Mouse (Mus musculus): ENCODE data around the gene Rdh11. TPM values are rescaled to one million over a fixed set of nuclear protein-coding genes. Genes with fewer than 3 reads are reported as not detected.

Rdh11 gene
- polyA plus RNA-seq, 1 experiment from 2014 or later = 16.1 TPM

DNA sequence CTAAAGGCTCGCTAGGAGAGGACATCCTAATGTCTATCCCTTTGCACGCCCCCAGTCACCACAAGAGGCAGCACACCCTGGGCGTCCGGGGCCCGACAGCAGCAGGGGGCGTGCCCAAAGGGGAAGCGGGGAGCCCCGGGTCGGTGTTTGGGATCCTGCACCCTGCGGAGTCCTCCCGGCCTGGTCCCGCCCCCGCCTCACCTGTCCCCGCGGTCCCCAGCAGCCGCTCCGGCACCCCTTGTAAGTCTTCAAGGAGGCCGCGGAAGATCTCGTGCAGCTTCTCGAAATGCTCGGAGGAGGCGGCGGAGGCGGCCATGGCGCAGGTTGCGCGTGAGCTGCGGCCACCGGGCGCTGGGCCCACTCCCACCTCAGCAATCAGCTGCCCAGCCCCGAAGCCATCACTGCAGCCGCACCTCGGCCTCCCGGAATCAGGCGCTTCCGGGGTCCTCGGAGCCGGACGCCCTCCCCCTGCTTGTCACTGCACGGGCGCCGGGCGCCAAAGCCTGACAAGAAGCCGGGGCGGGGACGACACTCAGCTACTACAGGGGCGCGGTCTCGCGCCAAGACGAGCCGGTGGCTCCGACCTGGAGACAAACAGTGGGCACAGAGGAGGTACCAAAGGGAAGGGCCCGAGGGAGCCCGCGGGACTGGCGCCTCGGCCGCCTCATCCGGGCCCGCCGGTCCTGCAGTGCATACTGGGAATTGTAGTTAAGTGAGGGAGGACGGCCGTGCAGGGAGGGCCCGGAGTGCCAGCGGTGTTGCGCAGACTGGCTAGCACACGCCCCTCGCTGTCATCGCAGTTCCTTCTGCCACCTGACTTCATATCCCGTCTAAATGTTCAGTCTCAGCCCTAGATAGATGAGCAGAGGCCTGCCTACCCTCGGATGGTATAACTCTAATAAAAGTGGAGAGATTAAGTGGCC is 19.8 kb downstream of the Rdh11 start, which contains the start of gene Vti1b:
Gene Vti1b, minus strand, starts transcription at position 649 of the 923 bp plus-strand sequence.
- Histone ChIP-seq H3K4me3 (ENCODE audit: inconsistent target) (peak within 1 kb of the TSS; percentile 60), H3K79me2 (ENCODE audit: inconsistent target) (peaks cover 48% of the 10 kb centered on the region), H3K27ac (peak within 1 kb of the TSS; percentile 69), H3K36me3 (ENCODE audit: inconsistent target) (0 out of 2 replicates have a peak, but pooled peaks cover 8% of the 10 kb centered on the region)
- WGBS (ENCODE audit: missing documents) = under 1% methylated on average over 72 of the region's 73 CpGs

GRCm38 (mm10) chr12:79171269-79171995 is 20.7 kb downstream of the Rdh11 start:
- 37% methylated on average over 11 of the region's 12 CpGs for WGBS (ENCODE audit: missing documents)
- peaks cover 11% of the 10 kb centered on the region; the same call in 1 of the 2 replicates for H3K36me3 ChIP-seq (ENCODE audit: inconsistent target)
- H3K4me3 ChIP-seq (ENCODE audit: inconsistent target) = peak overlapping the region; percentile 60
- peak overlapping the region; percentile 69; the same call in 1 of the 2 replicates for H3K27ac ChIP-seq
- H3K79me2 ChIP-seq (ENCODE audit: inconsistent target) = peaks cover 57% of the 10 kb centered on the region

DNA sequence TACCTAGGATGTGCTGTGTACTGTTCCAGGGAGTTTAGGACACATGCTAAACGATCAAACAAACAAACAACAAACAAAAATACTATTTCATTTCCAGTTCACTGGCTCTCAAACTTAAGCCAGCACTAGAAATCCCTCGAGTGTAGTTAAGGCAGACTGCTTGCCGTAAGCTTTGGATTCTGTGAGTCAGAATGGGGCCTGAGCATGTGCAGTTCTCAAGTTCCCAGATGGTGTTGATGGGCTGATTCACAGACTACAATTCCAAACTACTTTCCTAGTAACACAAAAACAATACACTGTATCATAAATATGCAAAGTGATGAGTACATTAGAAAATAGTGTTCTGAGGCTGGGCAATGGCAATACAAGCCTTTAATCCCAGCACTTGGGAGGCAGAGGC is 21.7 kb downstream of the Rdh11 start:
- Histone ChIP-seq H3K4me3 (ENCODE audit: inconsistent target) (no peak overlapping the region), H3K27ac (no peak overlapping the region), H3K36me3 (ENCODE audit: inconsistent target) (peaks cover 19% of the 10 kb centered on the region), H3K79me2 (ENCODE audit: inconsistent target) (peaks cover 67% of the 10 kb centered on the region)
- WGBS (ENCODE audit: missing documents) = 88% methylated on average over 3 of the region's 3 CpGs

DNA sequence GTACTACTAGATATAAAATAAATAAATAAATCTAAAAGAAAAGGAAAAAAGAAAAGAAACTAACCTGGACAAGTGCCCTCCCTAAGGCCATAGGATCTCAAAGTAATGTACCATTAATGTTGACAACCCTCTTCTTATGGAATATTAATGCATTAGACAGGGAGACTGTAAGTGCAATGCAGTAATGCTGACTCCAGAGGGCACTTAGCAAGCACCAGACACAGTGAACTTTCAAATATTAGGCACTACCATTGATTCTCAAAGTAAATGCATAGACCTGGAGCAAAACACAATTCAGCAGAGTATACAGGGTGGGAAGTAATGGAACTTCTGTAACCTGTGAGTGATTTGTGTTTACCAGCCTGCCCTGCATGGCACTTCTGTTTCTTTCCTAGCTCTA is 22.9 kb downstream of the Rdh11 start:
- Histone ChIP-seq H3K27ac (no peak overlapping the region), H3K79me2 (ENCODE audit: inconsistent target) (peaks cover 74% of the 10 kb centered on the region), H3K4me3 (ENCODE audit: inconsistent target) (no peak overlapping the region), H3K36me3 (ENCODE audit: inconsistent target) (peaks cover 32% of the 10 kb centered on the region)

GRCm38 (mm10) chr12:79162876-79163275 is 29.2 kb downstream of the Rdh11 start:
- 96% methylated on average over 3 of the region's 3 CpGs for WGBS (ENCODE audit: missing documents)
- peaks cover 32% of the 10 kb centered on the region for H3K79me2 ChIP-seq (ENCODE audit: inconsistent target)
- H3K27ac ChIP-seq = no peak overlapping the region
- peaks cover 91% of the 10 kb centered on the region for H3K36me3 ChIP-seq (ENCODE audit: inconsistent target)
- H3K4me3 ChIP-seq (ENCODE audit: inconsistent target) = no peak overlapping the region

- Histone ChIP-seq H3K27ac (no peak overlapping the region), H3K79me2 (ENCODE audit: inconsistent target) (no peaks in the 10 kb centered on the region), H3K36me3 (ENCODE audit: inconsistent target) (peaks cover 6% of the 10 kb centered on the region; the same call in 1 of the 2 replicates), H3K4me3 (ENCODE audit: inconsistent target) (no peak overlapping the region)
- 97% methylated on average over 6 of the region's 6 CpGs for WGBS (ENCODE audit: missing documents)
These were observed 42.4 kb downstream of the Rdh11 start for GRCm38 (mm10) chr12:79149653-79150052.

- peak overlapping the region; percentile 54 for H3K27ac ChIP-seq
- H3K36me3 ChIP-seq (ENCODE audit: inconsistent target) = no peaks in the 10 kb centered on the region
- H3K79me2 ChIP-seq (ENCODE audit: inconsistent target) = no peaks in the 10 kb centered on the region
- no peak overlapping the region for H3K4me3 ChIP-seq (ENCODE audit: inconsistent target)
These were observed 50.7 kb downstream of the Rdh11 start for GRCm38 (mm10) chr12:79141384-79141783.

DNA sequence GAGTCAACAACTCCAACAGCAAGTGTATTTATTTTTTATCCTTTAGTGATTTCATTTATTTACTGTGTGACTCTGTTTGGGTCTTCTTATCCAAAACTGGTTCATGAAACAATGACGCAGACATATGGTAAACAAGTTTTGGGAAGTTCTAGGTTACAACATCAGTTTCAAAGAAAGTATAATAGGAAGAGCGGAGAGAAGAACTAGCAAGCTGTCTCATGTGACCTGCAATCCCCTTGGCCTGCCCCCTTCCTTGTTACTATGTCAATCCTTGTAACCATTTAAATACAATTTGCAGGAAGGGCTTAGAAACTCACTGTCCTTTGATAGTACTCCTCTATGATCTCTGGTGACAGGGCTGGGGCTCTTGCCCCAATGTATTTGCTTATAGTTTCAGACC is 51.3 kb downstream of the Rdh11 start:
- Histone ChIP-seq H3K27ac (peak overlapping the region; percentile 54), H3K79me2 (ENCODE audit: inconsistent target) (no peaks in the 10 kb centered on the region), H3K4me3 (ENCODE audit: inconsistent target) (no peak overlapping the region), H3K36me3 (ENCODE audit: inconsistent target) (no peaks in the 10 kb centered on the region)
- 16% methylated on average over 2 of the region's 2 CpGs for WGBS (ENCODE audit: missing documents)

DNA sequence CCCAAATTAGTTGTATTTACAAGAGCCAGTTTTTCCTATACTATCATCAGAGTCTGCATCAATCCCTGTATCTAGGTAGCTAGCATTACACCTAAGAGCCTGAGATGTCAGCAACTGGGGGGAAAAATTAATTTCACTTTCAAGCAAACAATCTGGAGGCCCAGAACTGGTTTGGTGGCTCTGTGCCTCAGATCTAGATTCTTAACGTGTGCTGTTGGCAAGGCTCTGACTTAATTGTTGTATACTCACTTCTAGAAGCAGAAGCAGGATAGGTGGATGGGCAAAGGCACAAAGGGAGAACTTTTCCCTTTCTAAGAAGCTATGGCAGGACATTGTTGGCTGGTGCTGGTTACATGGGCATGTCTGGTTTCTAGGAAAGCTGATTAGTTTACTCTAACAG is 52.7 kb downstream of the Rdh11 start:
- H3K36me3 ChIP-seq (ENCODE audit: inconsistent target) = no peaks in the 10 kb centered on the region
- 78% methylated on average over 1 of the region's 1 CpGs for WGBS (ENCODE audit: missing documents)
- H3K79me2 ChIP-seq (ENCODE audit: inconsistent target) = no peaks in the 10 kb centered on the region
- H3K27ac ChIP-seq = no peak overlapping the region
- H3K4me3 ChIP-seq (ENCODE audit: inconsistent target) = no peak overlapping the region

DNA sequence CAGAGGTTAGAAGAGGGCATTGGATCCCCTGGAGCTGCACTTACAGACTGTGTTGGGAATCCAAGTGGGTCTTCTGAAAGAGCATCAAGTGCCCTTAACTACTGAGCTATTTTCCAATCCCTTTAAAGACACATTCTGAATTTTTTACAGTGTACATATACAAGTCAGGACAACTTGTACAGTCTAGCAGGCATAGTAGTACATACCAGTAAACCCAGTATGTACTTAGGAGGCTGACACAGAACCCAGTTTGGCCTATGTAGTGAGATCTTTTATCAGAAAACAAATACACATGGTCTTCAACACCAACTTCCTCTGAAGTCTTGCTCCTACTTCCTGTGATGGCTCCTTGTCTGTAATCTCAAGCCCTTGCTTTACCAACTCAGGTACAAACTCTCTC is 53.1 kb downstream of the Rdh11 start:
- H3K4me3 ChIP-seq (ENCODE audit: inconsistent target) = no peak overlapping the region
- H3K36me3 ChIP-seq (ENCODE audit: inconsistent target) = no peaks in the 10 kb centered on the region
- no peak overlapping the region for H3K27ac ChIP-seq
- H3K79me2 ChIP-seq (ENCODE audit: inconsistent target) = no peaks in the 10 kb centered on the region

- H3K36me3 ChIP-seq (ENCODE audit: inconsistent target) = no peaks in the 10 kb centered on the region
- WGBS (ENCODE audit: missing documents) = 90% methylated on average over 7 of the region's 7 CpGs
- no peak overlapping the region for H3K27ac ChIP-seq
- no peaks in the 10 kb centered on the region for H3K79me2 ChIP-seq (ENCODE audit: inconsistent target)
- no peak overlapping the region for H3K4me3 ChIP-seq (ENCODE audit: inconsistent target)
These were observed 55.1 kb downstream of the Rdh11 start for GRCm38 (mm10) chr12:79136949-79137348.

DNA sequence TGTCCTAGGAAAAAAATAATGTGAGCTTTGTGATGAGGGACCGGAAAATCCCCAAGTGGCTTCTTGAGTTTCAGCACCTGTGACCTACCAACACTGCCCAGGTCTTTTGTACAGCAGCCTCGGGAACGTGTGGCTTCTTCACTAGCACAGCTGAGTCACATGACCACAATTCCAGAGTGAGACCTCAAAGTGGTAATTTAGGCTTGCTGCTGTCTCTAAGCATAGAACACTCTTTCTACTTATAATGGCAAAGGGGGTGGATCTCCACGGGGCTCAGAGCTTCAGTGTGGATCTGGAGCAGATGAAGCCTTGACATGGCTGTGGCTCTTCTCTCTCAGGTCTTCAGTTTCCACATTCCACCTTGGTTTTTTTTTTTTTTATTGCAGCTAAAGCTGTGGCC is 57.0 kb downstream of the Rdh11 start:
- H3K27ac ChIP-seq = no peak overlapping the region
- H3K79me2 ChIP-seq (ENCODE audit: inconsistent target) = no peaks in the 10 kb centered on the region
- 62% methylated on average over 4 of the region's 4 CpGs for WGBS (ENCODE audit: missing documents)
- H3K4me3 ChIP-seq (ENCODE audit: inconsistent target) = no peak overlapping the region
- H3K36me3 ChIP-seq (ENCODE audit: inconsistent target) = no peaks in the 10 kb centered on the region

DNA sequence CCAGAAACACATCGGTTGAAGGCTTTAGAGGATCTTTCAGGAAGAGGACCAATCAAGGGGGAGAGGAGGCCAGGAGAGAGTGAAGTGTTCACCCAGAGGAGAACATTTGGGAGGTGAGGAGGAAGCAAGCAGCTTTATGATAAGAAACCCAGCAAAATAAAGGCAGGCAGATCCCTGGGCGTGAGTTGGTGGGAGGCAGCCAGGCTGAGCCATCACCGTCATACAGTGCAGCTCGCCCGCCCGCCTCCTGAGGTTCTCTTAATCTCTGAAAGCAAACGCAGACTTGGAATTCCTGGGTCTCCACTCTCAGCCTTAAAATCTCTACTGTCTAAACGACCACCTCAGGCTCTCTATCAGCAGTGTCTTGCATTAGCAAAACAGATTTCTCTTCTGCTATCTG is 57.4 kb downstream of the Rdh11 start:
- H3K36me3 ChIP-seq (ENCODE audit: inconsistent target) = no peaks in the 10 kb centered on the region
- no peak overlapping the region for H3K27ac ChIP-seq
- H3K79me2 ChIP-seq (ENCODE audit: inconsistent target) = no peaks in the 10 kb centered on the region
- WGBS (ENCODE audit: missing documents) = 72% methylated on average over 8 of the region's 8 CpGs
- no peak overlapping the region for H3K4me3 ChIP-seq (ENCODE audit: inconsistent target)

- no peak overlapping the region for H3K4me3 ChIP-seq (ENCODE audit: inconsistent target)
These were observed 60.2 kb downstream of the Rdh11 start for GRCm38 (mm10) chr12:79131706-79132460.

More at GRCm38 (mm10) chr12:79131706-79132460, 60.2 kb downstream of the Rdh11 start:
- Histone ChIP-seq H3K36me3 (ENCODE audit: inconsistent target) (no peaks in the 10 kb centered on the region), H3K79me2 (ENCODE audit: inconsistent target) (no peaks in the 10 kb centered on the region), H3K27ac (no peak overlapping the region)
- WGBS (ENCODE audit: missing documents) = 24% methylated on average over 5 of the region's 5 CpGs

Data from macrophage (primary cell).